Mouse (Mus musculus): ENCODE data around the gene Mei1. TPM values are rescaled to one million over a fixed set of nuclear protein-coding genes. Genes with fewer than 3 reads are reported as not detected.

The Mei1 gene
- total and polyA plus RNA-seq, 3 experiments, result 0.04 TPM; not detected in 2

- Histone ChIP-seq H3K9ac (ENCODE audit: insufficient read depth, low read depth) (no peak overlapping the region), H3K36me3 (replicated peaks in 1 of 2; ENCODE audit: control insufficient read depth in 1 of 2, insufficient read depth in 1 of 2, low read length in 1 of 2) (no peaks in the 10 kb centered on the region), H3K4me2 (ENCODE audit: insufficient read depth, low read depth, poor library complexity, severe bottlenecking) (no peak overlapping the region), H3K4me1 (ENCODE audit: control insufficient read depth in 1 of 2, insufficient read depth in 2 of 2) (peaks cover 0 to 3% of the 10 kb centered on the region in 2 experiments; a peak in 1 of 4 replicates), H3K27me3 (replicated peaks) (peaks cover 11% of the 10 kb centered on the region), H3K4me3 (replicated peaks in 1 of 3; ENCODE audit: low read depth in 2 of 3, low read length in 2 of 3, poor library complexity in 1 of 3) (no peak overlapping the region), H3K9me3 (replicated peaks; ENCODE audit: low read length) (no peaks in the 10 kb centered on the region), H3K79me2 (replicated peaks; ENCODE audit: control insufficient read depth, extremely low read depth, insufficient read depth, poor library complexity, severe bottlenecking) (no peaks in the 10 kb centered on the region), H3K27ac (ENCODE audit: insufficient read depth, low read depth) (no peak overlapping the region)
- no peak for DNase-seq (ENCODE audit: extremely low read depth)
- in situ Hi-C loops (cut with MboI; ENCODE audit: low pct_ligation_motif_present, low pct_unique_long_range_greater_than_20kb, low sequenced_read_pairs), result no loop called here
- TF ChIP-seq ELF1 (IDR thresholded peaks at IDR 0.05; ENCODE audit: low read depth, low read length), result no peak
- no peak for TF ChIP-seq MAZ (IDR thresholded peaks at IDR 0.05; ENCODE audit: low read depth, low read length)
- TF ChIP-seq POLR2A (IDR thresholded peaks at IDR 0.05; ENCODE audit: low read depth, low read length), result no peak
- TF ChIP-seq RAD21 (IDR thresholded peaks at IDR 0.05; ENCODE audit: low read depth, low read length), result no peak
- TF ChIP-seq ZC3H11A (IDR thresholded peaks at IDR 0.05; ENCODE audit: low read depth, low read length), result no peak
- TF ChIP-seq MAX (IDR thresholded peaks at IDR 0.05; ENCODE audit: low read length), result no peak
- TF ChIP-seq NRF1 (IDR thresholded peaks at IDR 0.05; ENCODE audit: low read depth, low read length), result no peak
- TF ChIP-seq JUN (IDR thresholded peaks at IDR 0.05; ENCODE audit: insufficient read depth, low read depth, low read length), result no peak
- no peak for TF ChIP-seq MAFK (IDR thresholded peaks at IDR 0.05; ENCODE audit: insufficient replicate concordance, low read length)
- no peak for TF ChIP-seq CHD1 (IDR thresholded peaks at IDR 0.05; ENCODE audit: low read depth, low read length)
- TF ChIP-seq PAX5 (IDR thresholded peaks at IDR 0.05; ENCODE audit: low read length), result no peak
- TF ChIP-seq USF2 (conservative IDR thresholded peaks at IDR 0.05; ENCODE audit: low read depth, low read length), result no peak
- dilution Hi-C loops (cut with MboI; ENCODE audit: extremely low pct_ligation_motif_present, extremely low pct_unique_long_range_greater_than_20kb, low sequenced_read_pairs), result no loop called here
Measured at GRCm38 (mm10) chr15:82073490-82073889, 3.7 kb downstream of the Mei1 start.

DNA sequence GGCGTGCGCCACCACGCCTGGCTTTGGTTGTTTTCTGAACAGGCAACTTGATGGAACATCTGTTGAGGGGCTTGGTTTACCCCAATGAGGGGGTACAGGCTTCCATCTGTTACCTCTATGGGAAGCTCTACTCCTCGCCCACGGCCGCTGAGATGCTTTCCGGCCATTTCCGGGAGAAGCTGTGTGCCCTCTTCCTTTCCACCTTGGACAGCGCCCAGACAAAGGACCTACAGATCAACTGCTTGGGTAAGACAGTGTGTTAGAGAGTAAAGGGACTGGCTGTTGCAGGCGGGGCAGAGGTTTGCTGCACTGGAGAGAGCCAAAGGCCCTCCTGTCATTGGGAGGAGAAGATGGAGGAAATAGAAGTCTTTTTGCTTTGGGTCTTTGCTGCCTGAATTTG, 10.1 kb downstream of the Mei1 start:
- peaks cover 25% of the 10 kb centered on the region for H3K27me3 ChIP-seq (replicated peaks)
- no peaks in the 10 kb centered on the region for H3K9me3 ChIP-seq (replicated peaks; ENCODE audit: low read length)
- no peaks in the 10 kb centered on the region for H3K79me2 ChIP-seq (replicated peaks; ENCODE audit: control insufficient read depth, extremely low read depth, insufficient read depth, poor library complexity, severe bottlenecking)
- in situ Hi-C loops (cut with MboI; ENCODE audit: low pct_ligation_motif_present, low pct_unique_long_range_greater_than_20kb, low sequenced_read_pairs), result no loop called here
- dilution Hi-C loops (cut with MboI; ENCODE audit: extremely low pct_ligation_motif_present, extremely low pct_unique_long_range_greater_than_20kb, low sequenced_read_pairs), result no loop called here
- no peak for DNase-seq (ENCODE audit: extremely low read depth)
- H3K36me3 ChIP-seq (replicated peaks in 1 of 2; ENCODE audit: control insufficient read depth in 1 of 2, insufficient read depth in 1 of 2, low read length in 1 of 2), result no peaks in the 10 kb centered on the region
- no peak overlapping the region for H3K4me2 ChIP-seq (ENCODE audit: insufficient read depth, low read depth, poor library complexity, severe bottlenecking)
- no peak overlapping the region for H3K4me3 ChIP-seq (replicated peaks in 1 of 3; ENCODE audit: low read depth in 2 of 3, low read length in 2 of 3, poor library complexity in 1 of 3)
- H3K27ac ChIP-seq (ENCODE audit: insufficient read depth, low read depth), result no peak overlapping the region
- no peak for TF ChIP-seq ZKSCAN1 (IDR thresholded peaks at IDR 0.05; ENCODE audit: borderline replicate concordance, low read depth, low read length)
- no peak for TF ChIP-seq JUN (IDR thresholded peaks at IDR 0.05; ENCODE audit: insufficient read depth, low read depth, low read length)
- TF ChIP-seq MAX (IDR thresholded peaks at IDR 0.05; ENCODE audit: low read length), result no peak
- no peak for TF ChIP-seq JUND (conservative IDR thresholded peaks at IDR 0.05; ENCODE audit: low read depth, low read length)
- no peak for TF ChIP-seq HCFC1 (IDR thresholded peaks at IDR 0.05; ENCODE audit: low read depth, low read length)
- TF ChIP-seq MAZ (IDR thresholded peaks at IDR 0.05; ENCODE audit: low read depth, low read length), result no peak
- H3K9ac ChIP-seq (ENCODE audit: insufficient read depth, low read depth), result no peak overlapping the region
- peaks cover 3 to 6% of the 10 kb centered on the region in 2 experiments; a peak in 2 of 4 replicates for H3K4me1 ChIP-seq (ENCODE audit: control insufficient read depth in 1 of 2, insufficient read depth in 2 of 2)
